Mouse (Mus musculus): Measurements from ENCODE around the gene Calcrl.

- TF ChIP-seq HCFC1 (IDR thresholded peaks at IDR 0.05; ENCODE audit: borderline replicate concordance, insufficient read depth, low read length), result no peak
- no peak for TF ChIP-seq MAFK (IDR thresholded peaks at IDR 0.05; ENCODE audit: insufficient read depth, low read depth, low read length)
Measured at GRCm38 (mm10) chr2:84347376-84347775, 77.8 kb downstream of the Calcrl start.
